Mouse (Mus musculus): Measurements from ENCODE around the gene Snph.

Snph gene

GRCm38 (mm10) chr2:151602106-151602505 is 30.3 kb downstream of the Snph start:
- no peak for DNase-seq (ENCODE audit: low spot score)

DNA sequence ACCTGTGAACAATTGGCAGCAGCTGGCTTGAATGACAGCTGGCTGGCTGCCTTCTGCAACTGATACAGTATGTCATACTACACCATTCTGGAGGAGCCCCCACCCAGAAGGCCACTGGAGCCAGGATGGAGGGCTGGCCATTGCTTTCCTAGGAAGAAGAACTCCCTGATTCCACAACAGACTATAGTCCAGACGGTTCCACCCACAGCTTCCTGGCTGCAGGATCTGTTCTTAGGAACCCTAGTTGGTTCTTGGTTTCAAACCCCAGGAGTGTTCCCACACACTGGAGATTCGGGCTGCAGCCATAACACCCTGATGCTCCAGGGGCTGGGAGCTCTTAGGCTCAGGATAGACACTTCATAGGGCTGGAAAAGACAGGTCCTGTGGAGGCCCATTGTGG is 34.3 kb downstream of the Snph start:
- peak; percentile 66 for DNase-seq (ENCODE audit: low spot score)

GRCm38 (mm10) chr2:151587306-151587705 is 45.1 kb downstream of the Snph start:
- no peak for DNase-seq (ENCODE audit: low spot score)

DNA sequence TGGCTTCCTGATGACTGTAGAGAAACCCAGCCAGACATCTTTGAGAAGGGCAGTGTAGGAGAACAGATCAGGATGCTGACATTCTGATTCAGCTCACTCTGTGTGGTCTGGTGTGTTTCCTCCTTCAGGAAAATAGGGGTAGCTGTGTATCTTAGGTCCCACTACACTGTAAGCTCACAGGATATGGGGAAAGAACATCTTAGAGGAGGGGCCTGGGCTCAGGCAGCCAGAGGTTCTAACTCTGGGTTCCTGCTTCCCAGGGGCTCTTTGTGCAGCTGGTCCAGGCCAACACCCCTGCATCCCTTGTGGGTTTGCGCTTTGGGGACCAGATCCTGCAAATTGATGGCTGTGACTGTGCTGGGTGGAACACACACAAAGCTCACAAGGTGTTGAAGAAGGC is 45.6 kb downstream of the Snph start:
- no peak for DNase-seq (ENCODE audit: low spot score)

- DNase-seq (ENCODE audit: low spot score), result no peak
Observed at GRCm38 (mm10) chr2:151585934-151586333, 46.5 kb downstream of the Snph start.

DNA sequence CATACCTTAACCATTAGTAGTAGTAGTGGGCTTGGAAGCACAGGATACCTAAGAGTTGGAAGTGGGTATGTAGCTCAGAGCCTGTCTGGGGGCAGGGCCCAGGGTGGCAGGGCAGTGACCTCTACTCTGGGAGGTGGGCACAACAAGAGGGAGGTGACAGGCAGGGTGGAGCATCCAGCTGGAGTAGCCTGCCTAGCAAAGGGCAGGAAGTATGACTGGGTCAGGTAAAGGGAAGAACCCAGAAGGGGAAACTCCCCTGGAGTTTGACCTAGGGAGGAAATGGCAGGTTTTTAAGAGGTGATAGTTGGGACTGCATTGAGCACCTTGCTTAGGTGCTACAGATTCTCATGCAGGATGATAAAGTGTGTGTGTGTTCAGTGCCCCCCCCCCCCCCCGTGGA is 51.4 kb downstream of the Snph start:
- DNase-seq (ENCODE audit: low spot score), result no peak

GRCm38 (mm10) chr2:151579183-151579582 is 53.2 kb downstream of the Snph start:
- DNase-seq (ENCODE audit: low spot score), result no peak

DNA sequence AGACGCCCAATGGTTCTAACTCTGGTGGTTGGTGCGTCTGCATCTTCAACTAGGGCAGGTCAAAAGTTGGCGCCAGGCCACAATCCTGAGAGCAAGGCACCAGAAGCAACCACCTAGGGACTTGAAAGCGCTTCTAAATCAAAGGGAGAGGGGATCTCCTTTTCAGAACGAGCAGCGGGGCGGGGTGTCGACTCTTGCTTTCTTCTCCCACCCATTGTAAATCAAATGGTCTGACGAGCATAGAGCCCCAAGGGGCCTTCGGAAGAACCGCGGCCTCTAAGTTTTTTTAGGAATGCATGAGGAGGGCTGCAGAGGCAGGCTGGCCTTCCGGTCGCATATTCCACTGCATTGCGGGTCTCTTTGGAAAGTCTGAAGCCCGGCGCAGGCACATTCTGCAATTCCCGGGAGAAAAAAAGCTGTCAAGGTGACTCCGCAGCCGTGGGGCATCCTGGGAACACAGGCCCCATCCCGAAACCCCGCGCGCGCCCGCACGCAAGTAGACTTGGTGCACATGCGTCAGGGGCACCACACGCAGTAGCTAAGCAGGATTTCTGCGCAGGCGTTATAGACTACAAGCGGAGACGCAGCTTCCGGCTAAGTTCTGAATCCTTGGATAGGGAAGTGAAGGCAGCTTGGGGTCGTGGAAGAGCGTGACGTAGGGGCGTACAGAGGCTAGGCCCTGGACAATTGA is 56.5 kb downstream of the Snph start:
- peak; percentile 89 for DNase-seq (ENCODE audit: low spot score)

GRCm38 (mm10) chr2:151575119-151575698 is 57.2 kb downstream of the Snph start:
- peak; percentile 72 for DNase-seq (ENCODE audit: low spot score)

DNA sequence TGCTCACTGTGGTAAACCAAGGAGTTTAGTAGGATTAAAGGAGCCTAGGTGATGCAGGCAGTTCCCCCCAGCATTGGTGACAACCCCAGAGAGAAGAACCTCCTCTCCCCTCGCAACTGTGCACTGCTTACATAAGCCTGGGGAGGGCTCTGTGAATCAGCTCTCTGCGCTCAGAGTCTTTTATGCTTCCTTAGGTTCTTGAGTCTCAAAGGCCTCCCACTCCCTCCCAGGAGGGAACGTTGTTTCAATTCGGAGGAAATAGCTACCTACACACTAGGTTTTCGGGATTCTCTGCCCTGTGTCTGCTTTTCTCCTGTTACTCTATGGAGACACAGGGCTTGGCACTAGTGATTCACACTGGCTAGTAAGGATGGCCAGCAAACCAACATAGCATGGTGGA is 57.8 kb downstream of the Snph start:
- peak; percentile 54 for DNase-seq (ENCODE audit: low spot score)

GRCm38 (mm10) chr2:151573667-151574066 is 58.7 kb downstream of the Snph start:
- DNase-seq (ENCODE audit: low spot score), result no peak

DNA sequence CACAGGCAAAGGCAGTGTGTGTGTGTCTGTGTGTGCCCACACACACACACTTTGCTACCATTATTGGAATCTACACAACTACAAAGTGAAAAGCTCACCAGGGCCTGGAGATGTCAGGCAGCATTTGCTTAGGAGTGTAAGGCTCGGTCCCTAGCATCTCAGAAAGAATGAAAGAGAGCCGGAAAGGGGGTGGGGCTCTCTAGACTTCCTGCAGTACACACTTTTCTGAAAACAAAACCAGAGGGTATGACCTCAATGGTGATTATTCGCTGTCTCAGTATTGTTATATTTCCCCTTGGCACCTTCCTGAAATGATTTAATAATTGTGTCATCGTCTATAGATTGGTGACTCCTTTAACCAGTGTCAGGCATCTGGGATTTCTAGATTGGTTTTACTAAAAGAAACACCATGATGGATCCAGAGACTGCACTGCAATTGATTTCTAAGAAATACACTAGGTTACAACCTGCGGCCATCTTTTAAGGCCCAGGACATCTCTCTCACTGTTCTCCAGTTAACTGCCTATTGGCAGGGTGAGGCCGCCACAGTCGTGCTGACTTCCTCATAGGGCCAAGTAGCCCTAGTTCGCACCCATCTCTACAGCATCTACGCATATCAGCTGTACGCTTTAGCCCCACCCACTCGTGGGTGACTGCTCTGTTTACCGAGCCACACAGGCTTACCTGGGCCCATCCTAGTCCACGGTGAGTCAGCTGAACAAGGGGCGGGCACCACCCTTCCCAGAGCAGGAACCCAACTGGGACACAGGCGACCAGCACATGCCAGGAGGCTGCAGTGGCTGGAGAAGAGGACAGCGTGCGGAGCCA is 60.3 kb downstream of the Snph start, which contains the start of gene Sdcbp2:
Sdcbp2 (plus strand) TSS at position 750 of the 828 bp plus-strand sequence.
- no peak for DNase-seq (ENCODE audit: low spot score)

DNA sequence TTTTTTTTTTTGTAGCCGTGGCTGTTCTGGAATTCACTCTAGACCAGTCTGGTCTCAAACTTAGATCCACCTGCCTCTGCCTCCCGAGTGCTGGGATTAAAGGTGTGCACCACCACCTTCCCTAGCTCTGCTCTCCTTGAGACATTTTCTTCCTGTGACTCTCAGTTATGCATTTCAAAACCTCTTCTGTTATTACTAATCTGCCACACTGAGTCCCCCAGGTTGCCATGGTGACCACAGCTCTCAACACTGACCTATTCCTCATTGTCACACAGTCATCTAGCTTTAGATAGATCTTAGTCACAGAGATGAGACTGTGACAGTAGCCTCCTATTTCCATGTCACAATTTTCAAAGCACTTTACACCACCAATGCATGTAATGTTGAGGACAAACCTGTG is 62.9 kb downstream of the Snph start:
- no peak for DNase-seq (ENCODE audit: low spot score)

- DNase-seq (ENCODE audit: low spot score), result no peak
Observed at GRCm38 (mm10) chr2:151566856-151567255, 65.5 kb downstream of the Snph start.

GRCm38 (mm10) chr2:151564986-151565385 is 67.4 kb downstream of the Snph start:
- no peak for DNase-seq (ENCODE audit: low spot score)

DNA sequence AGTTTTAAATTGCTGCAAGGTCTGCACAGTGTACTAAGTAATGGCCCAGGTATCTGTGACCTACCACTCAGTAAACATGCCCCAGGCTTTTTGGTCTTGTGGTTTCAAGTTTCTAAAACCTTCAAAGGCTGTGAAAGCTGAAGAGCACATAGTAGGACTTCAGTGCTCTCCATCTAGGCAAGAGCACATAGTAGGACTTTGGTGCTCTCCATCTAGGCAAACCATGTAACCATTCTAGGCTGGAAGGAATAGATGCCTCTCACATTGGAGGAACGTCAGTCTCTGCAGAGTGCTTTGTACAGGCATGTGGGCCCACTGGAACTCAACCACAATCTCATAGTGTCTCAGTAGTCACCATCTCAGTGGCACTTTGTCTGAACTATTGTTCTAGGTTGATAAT is 68.4 kb downstream of the Snph start:
- no peak for DNase-seq (ENCODE audit: low spot score)

GRCm38 (mm10) chr2:151562930-151563921 is 69.2 kb downstream of the Snph start:
- DNase-seq (ENCODE audit: low spot score), result no peak

- no peak for DNase-seq (ENCODE audit: low spot score)
Observed at GRCm38 (mm10) chr2:151549615-151550121, 82.7 kb downstream of the Snph start.

- DNase-seq (ENCODE audit: low spot score), result no peak
Observed at GRCm38 (mm10) chr2:151546571-151546970, 85.8 kb downstream of the Snph start.

GRCm38 (mm10) chr2:151544673-151545072 is 87.7 kb downstream of the Snph start:
- DNase-seq (ENCODE audit: low spot score), result peak; percentile 61

- DNase-seq (ENCODE audit: low spot score), result peak; percentile 55
Observed at GRCm38 (mm10) chr2:151543063-151543895, 89.1 kb downstream of the Snph start.

All from layer of hippocampus, adult 11-12 months (tissue).